Mouse (Mus musculus): ENCODE results near the gene 1810043G02Rik. TPM values are rescaled to one million over a fixed set of nuclear protein-coding genes. Genes with fewer than 3 reads are reported as not detected.

The 1810043G02Rik gene
- total and polyA plus RNA-seq, 2 experiments from 2014 or later = 14.8 to 18.1 TPM

GRCm38 (mm10) chr10:78031987-78032386 lies 53.7 kb downstream of the 1810043G02Rik start:
- H3K4me2 ChIP-seq (ENCODE audit: low read depth, low read length) = no peak overlapping the region
- TF ChIP-seq CTCF (IDR thresholded peaks at IDR 0.05; ENCODE audit: low read depth) (no peak), EP300 (IDR thresholded peaks at IDR 0.05; ENCODE audit: low read depth) (no peak)
- no peaks in the 10 kb centered on the region for H3K36me3 ChIP-seq (replicated peaks; ENCODE audit: control insufficient read depth, insufficient read depth, low read length)
- H3K27me3 ChIP-seq (ENCODE audit: control insufficient read depth, insufficient read depth, low read length) = 0 out of 2 replicates have a peak, but pooled peaks cover 3% of the 10 kb centered on the region
- DNase-seq (ENCODE audit: low spot score) (no peak), ATAC-seq (ENCODE audit: insufficient read depth, low read depth) (no peak)
- no peak overlapping the region for H3K27ac ChIP-seq (ENCODE audit: low read depth)
- H3K4me1 ChIP-seq (ENCODE audit: control insufficient read depth, insufficient read depth) = no peaks in the 10 kb centered on the region
- H3K4me3 ChIP-seq (ENCODE audit: low read depth, low read length) = no peak overlapping the region
- no peaks in the 10 kb centered on the region for H3K9me3 ChIP-seq (replicated peaks; ENCODE audit: control insufficient read depth, low read length)
- H3K9ac ChIP-seq (replicated peaks; ENCODE audit: low read depth, low read length) = no peak overlapping the region
- 78% methylated on average over 2 of the region's 2 CpGs for WGBS

Other genes starting within 250 kb of the 1810043G02Rik start
- not detected in 2 replicates for gene Gm18596, start 235.9 kb upstream of the 1810043G02Rik start, total RNA-seq (2014; rRNA removed; ENCODE audit: low replicate concordance)
- not detected in 2 replicates for gene Gm18596, start 235.9 kb upstream of the 1810043G02Rik start, polyA plus RNA-seq (2015; fragmentation: Nextera tagmentation; extraction: Ambion mirVana)
- gene Gm9736, start 227.2 kb upstream of the 1810043G02Rik start, total RNA-seq (2014; rRNA removed; ENCODE audit: low replicate concordance) = not detected in 2 replicates
- gene Gm9736, start 227.2 kb upstream of the 1810043G02Rik start, polyA plus RNA-seq (2015; fragmentation: Nextera tagmentation; extraction: Ambion mirVana) = not detected in 2 replicates
- not detected in 2 replicates for gene Gm3233, start 218.8 kb upstream of the 1810043G02Rik start, total RNA-seq (2014; rRNA removed; ENCODE audit: low replicate concordance)
- gene Gm3233, start 218.8 kb upstream of the 1810043G02Rik start, polyA plus RNA-seq (2015; fragmentation: Nextera tagmentation; extraction: Ambion mirVana) = not detected in 2 replicates
- not detected in 2 replicates for gene Gm3238, start 207.2 kb upstream of the 1810043G02Rik start, total RNA-seq (2014; rRNA removed; ENCODE audit: low replicate concordance)
- gene Gm3238, start 207.2 kb upstream of the 1810043G02Rik start, polyA plus RNA-seq (2015; fragmentation: Nextera tagmentation; extraction: Ambion mirVana) = not detected in 2 replicates
- gene Gm7138, start 201.6 kb upstream of the 1810043G02Rik start, total RNA-seq (2014; rRNA removed; ENCODE audit: low replicate concordance) = not detected in 2 replicates
- gene Gm7138, start 201.6 kb upstream of the 1810043G02Rik start, polyA plus RNA-seq (2015; fragmentation: Nextera tagmentation; extraction: Ambion mirVana) = not detected in 2 replicates
- not detected in 2 replicates for gene Gm3250, start 196.0 kb upstream of the 1810043G02Rik start, total RNA-seq (2014; rRNA removed; ENCODE audit: low replicate concordance)
- not detected in 2 replicates for gene Gm3250, start 196.0 kb upstream of the 1810043G02Rik start, polyA plus RNA-seq (2015; fragmentation: Nextera tagmentation; extraction: Ambion mirVana)
- not detected in 2 replicates for gene Gm7137, start 190.3 kb upstream of the 1810043G02Rik start, total RNA-seq (2014; rRNA removed; ENCODE audit: low replicate concordance)
- gene Gm7137, start 190.3 kb upstream of the 1810043G02Rik start, polyA plus RNA-seq (2015; fragmentation: Nextera tagmentation; extraction: Ambion mirVana) = not detected in 2 replicates
- gene Gm9639, start 183.4 kb upstream of the 1810043G02Rik start, total RNA-seq (2014; rRNA removed; ENCODE audit: low replicate concordance) = not detected in 2 replicates
- gene Gm9639, start 183.4 kb upstream of the 1810043G02Rik start, polyA plus RNA-seq (2015; fragmentation: Nextera tagmentation; extraction: Ambion mirVana) = not detected in 2 replicates
- not detected in 2 replicates for gene Gm19668, start 179.4 kb upstream of the 1810043G02Rik start, total RNA-seq (2014; rRNA removed; ENCODE audit: low replicate concordance)
- gene Gm19668, start 179.4 kb upstream of the 1810043G02Rik start, polyA plus RNA-seq (2015; fragmentation: Nextera tagmentation; extraction: Ambion mirVana) = not detected in 2 replicates
- gene Gm9507, start 166.7 kb upstream of the 1810043G02Rik start, total RNA-seq (2014; rRNA removed; ENCODE audit: low replicate concordance) = not detected in 2 replicates
- not detected in 2 replicates for gene Gm9507, start 166.7 kb upstream of the 1810043G02Rik start, polyA plus RNA-seq (2015; fragmentation: Nextera tagmentation; extraction: Ambion mirVana)
- not detected in 2 replicates for gene Gm2696, start 163.8 kb upstream of the 1810043G02Rik start, total RNA-seq (2014; rRNA removed; ENCODE audit: low replicate concordance)
- not detected in 2 replicates for gene Gm2696, start 163.8 kb upstream of the 1810043G02Rik start, polyA plus RNA-seq (2015; fragmentation: Nextera tagmentation; extraction: Ambion mirVana)
- not detected in 2 replicates for gene Krtap10-4, start 151.4 kb upstream of the 1810043G02Rik start, total RNA-seq (2014; rRNA removed; ENCODE audit: low replicate concordance)
- not detected in 2 replicates for gene Krtap10-4, start 151.4 kb upstream of the 1810043G02Rik start, polyA plus RNA-seq (2015; fragmentation: Nextera tagmentation; extraction: Ambion mirVana)
- gene Krtap10-10, start 142.6 kb upstream of the 1810043G02Rik start, total RNA-seq (2014; rRNA removed; ENCODE audit: low replicate concordance) = not detected in 2 replicates
- gene Krtap10-10, start 142.6 kb upstream of the 1810043G02Rik start, polyA plus RNA-seq (2015; fragmentation: Nextera tagmentation; extraction: Ambion mirVana) = not detected in 2 replicates
- gene Gm36176, start 131.7 kb upstream of the 1810043G02Rik start, total RNA-seq (2014; rRNA removed; ENCODE audit: low replicate concordance) = not detected in 2 replicates
- not detected in 2 replicates for gene Gm36176, start 131.7 kb upstream of the 1810043G02Rik start, polyA plus RNA-seq (2015; fragmentation: Nextera tagmentation; extraction: Ambion mirVana)
- not detected in 2 replicates for gene Gm10318, start 125.7 kb upstream of the 1810043G02Rik start, total RNA-seq (2014; rRNA removed; ENCODE audit: low replicate concordance)
- not detected in 2 replicates for gene Gm10318, start 125.7 kb upstream of the 1810043G02Rik start, polyA plus RNA-seq (2015; fragmentation: Nextera tagmentation; extraction: Ambion mirVana)
- gene Gm3285, start 116.5 kb upstream of the 1810043G02Rik start, total RNA-seq (2014; rRNA removed; ENCODE audit: low replicate concordance) = not detected in 2 replicates
- gene Gm3285, start 116.5 kb upstream of the 1810043G02Rik start, polyA plus RNA-seq (2015; fragmentation: Nextera tagmentation; extraction: Ambion mirVana) = not detected in 2 replicates
- 0.08 and 2.5 TPM in 2 replicates for gene Lrrc3, start 76.0 kb upstream of the 1810043G02Rik start, total RNA-seq (2014; rRNA removed; ENCODE audit: low replicate concordance)
- 0.54 and 0.63 TPM in 2 replicates for gene Lrrc3, start 76.0 kb upstream of the 1810043G02Rik start, polyA plus RNA-seq (2015; fragmentation: Nextera tagmentation; extraction: Ambion mirVana)
- 0.27 and 2.4 TPM in 2 replicates for gene Trpm2, start 8.0 kb upstream of the 1810043G02Rik start, total RNA-seq (2014; rRNA removed; ENCODE audit: low replicate concordance)
- 0.11 TPM in 2 replicates for gene Trpm2, start 8.0 kb upstream of the 1810043G02Rik start, polyA plus RNA-seq (2015; fragmentation: Nextera tagmentation; extraction: Ambion mirVana)
- gene Pfkl, start 31.6 kb downstream of the 1810043G02Rik start, total RNA-seq (2014; rRNA removed; ENCODE audit: low replicate concordance) = 353 and 356 TPM in 2 replicates
- 68.9 and 71.0 TPM in 2 replicates for gene Pfkl, start 31.6 kb downstream of the 1810043G02Rik start, polyA plus RNA-seq (2015; fragmentation: Nextera tagmentation; extraction: Ambion mirVana)
- gene Dnmt3l, start 63.4 kb downstream of the 1810043G02Rik start, total RNA-seq (2014; rRNA removed; ENCODE audit: low replicate concordance) = not detected in 2 replicates
- gene Dnmt3l, start 63.4 kb downstream of the 1810043G02Rik start, polyA plus RNA-seq (2015; fragmentation: Nextera tagmentation; extraction: Ambion mirVana) = not detected in 2 replicates
- not detected in 2 replicates for gene Aire, start 65.1 kb downstream of the 1810043G02Rik start, total RNA-seq (2014; rRNA removed; ENCODE audit: low replicate concordance)
- not detected in 2 replicates for gene Aire, start 65.1 kb downstream of the 1810043G02Rik start, polyA plus RNA-seq (2015; fragmentation: Nextera tagmentation; extraction: Ambion mirVana)
- gene Icosl, start 90.8 kb downstream of the 1810043G02Rik start, total RNA-seq (2014; rRNA removed; ENCODE audit: low replicate concordance) = 6.1 and 7.4 TPM in 2 replicates
- 1.2 and 1.9 TPM in 2 replicates for gene Icosl, start 90.8 kb downstream of the 1810043G02Rik start, polyA plus RNA-seq (2015; fragmentation: Nextera tagmentation; extraction: Ambion mirVana)
- 438 and 442 TPM in 2 replicates for gene D10Jhu81e, start 191.3 kb downstream of the 1810043G02Rik start, total RNA-seq (2014; rRNA removed; ENCODE audit: low replicate concordance)
- 87.9 and 92.0 TPM in 2 replicates for gene D10Jhu81e, start 191.3 kb downstream of the 1810043G02Rik start, polyA plus RNA-seq (2015; fragmentation: Nextera tagmentation; extraction: Ambion mirVana)
- 11.5 and 12.1 TPM in 2 replicates for gene Pwp2, start 206.6 kb downstream of the 1810043G02Rik start, total RNA-seq (2014; rRNA removed; ENCODE audit: low replicate concordance)
- gene Pwp2, start 206.6 kb downstream of the 1810043G02Rik start, polyA plus RNA-seq (2015; fragmentation: Nextera tagmentation; extraction: Ambion mirVana) = 6.2 and 6.9 TPM in 2 replicates